Mouse (Mus musculus) cerebellum, postnatal 10 days (tissue): Measurements from ENCODE around the gene Lrrc29.

ENCODE experiments used
- DNase-seq, 2 experiments: peaks; one replicate each; pipeline ENCODE4 v3.0.0; 2021; ENCODE audit warnings: mixed read lengths in 2 of 2

The Lrrc29 gene

DNA sequence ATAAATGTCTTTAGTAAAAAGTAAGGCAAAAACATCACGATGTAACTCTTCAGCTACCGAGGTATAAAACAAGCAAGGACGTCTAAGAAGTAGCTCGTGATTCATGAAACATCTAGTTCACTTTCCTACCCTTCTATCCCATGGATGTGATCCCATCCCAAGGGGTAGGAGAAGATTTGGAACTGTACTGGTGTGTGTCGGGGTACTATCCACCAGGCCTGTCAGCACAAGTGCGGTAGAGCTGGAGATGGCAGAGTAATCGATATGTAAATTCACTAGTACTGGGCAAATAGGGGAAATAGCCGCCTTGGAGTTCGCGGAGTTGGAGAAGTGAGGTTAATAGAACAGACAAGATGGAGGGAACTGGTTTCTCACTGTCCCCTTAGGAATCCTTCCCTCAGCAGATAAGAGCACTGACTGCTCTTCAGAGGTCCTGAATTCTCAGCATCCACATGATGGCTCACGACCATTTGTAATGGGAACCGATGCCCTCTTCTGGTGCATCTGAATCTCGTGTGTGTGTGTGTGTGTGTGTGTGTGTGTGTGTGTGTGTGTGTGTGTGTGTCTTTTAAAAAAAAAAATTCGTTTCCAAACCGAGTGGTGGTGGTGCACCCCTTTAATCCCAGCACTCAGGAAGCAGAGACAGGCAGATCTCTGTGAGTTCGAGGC, 62.7 kb downstream of the Lrrc29 start:
- no peak for DNase-seq
